Mouse (Mus musculus): ENCODE measurements around the gene E2f7.
A peak's percentile ranks its signal among the peaks of the same experiment; 100 is the strongest.

E2f7 gene

GRCm38 (mm10) chr10:110744686-110745639 lies at the start of gene E2f7:
Gene E2f7, plus strand, starts transcription at chr10:110745439.
- peak; percentile 81 for DNase-seq

- DNase-seq: no peak
Measured at GRCm38 (mm10) chr10:110701276-110701675, 44.0 kb upstream of the E2f7 start.

GRCm38 (mm10) chr10:110705672-110706071 lies 39.6 kb upstream of the E2f7 start:
- DNase-seq: peak; percentile 22

- DNase-seq: peak; percentile 83
Measured at GRCm38 (mm10) chr10:110707390-110708113, 37.7 kb upstream of the E2f7 start.

- DNase-seq: no peak
Measured at GRCm38 (mm10) chr10:110716887-110717286, 28.4 kb upstream of the E2f7 start.

- no peak for DNase-seq
Measured at GRCm38 (mm10) chr10:110726431-110726830, 18.8 kb upstream of the E2f7 start.

- DNase-seq: peak; percentile 20
Measured at GRCm38 (mm10) chr10:110727816-110728215, 17.4 kb upstream of the E2f7 start.

GRCm38 (mm10) chr10:110733343-110733742 lies 11.9 kb upstream of the E2f7 start:
- DNase-seq: peak; percentile 36

GRCm38 (mm10) chr10:110743701-110744100 lies 1.5 kb upstream of the E2f7 start:
- no peak for DNase-seq

- no peak for DNase-seq
Measured at GRCm38 (mm10) chr10:110744120-110744519, 1.1 kb upstream of the E2f7 start.

- no peak for DNase-seq
Measured at GRCm38 (mm10) chr10:110745640-110746032, 397 bp downstream of the E2f7 start.

- no peak for DNase-seq
Measured at GRCm38 (mm10) chr10:110749081-110749480, 3.8 kb downstream of the E2f7 start.

- DNase-seq: no peak
Measured at GRCm38 (mm10) chr10:110749510-110750305, 4.5 kb downstream of the E2f7 start.

- DNase-seq: no peak
Measured at GRCm38 (mm10) chr10:110752849-110753248, 7.6 kb downstream of the E2f7 start.

GRCm38 (mm10) chr10:110755556-110755955 lies 10.3 kb downstream of the E2f7 start:
- DNase-seq: no peak

GRCm38 (mm10) chr10:110756271-110756793 lies 11.1 kb downstream of the E2f7 start:
- no peak for DNase-seq

GRCm38 (mm10) chr10:110760552-110760951 lies 15.3 kb downstream of the E2f7 start:
- peak; percentile 24 for DNase-seq

GRCm38 (mm10) chr10:110762134-110762884 lies 17.1 kb downstream of the E2f7 start:
- no peak for DNase-seq

GRCm38 (mm10) chr10:110763416-110763815 lies 18.2 kb downstream of the E2f7 start:
- DNase-seq: no peak

GRCm38 (mm10) chr10:110769538-110769937 lies 24.3 kb downstream of the E2f7 start:
- no peak for DNase-seq

GRCm38 (mm10) chr10:110773201-110773600 lies 28.0 kb downstream of the E2f7 start:
- DNase-seq: no peak

GRCm38 (mm10) chr10:110773878-110774277 lies 28.6 kb downstream of the E2f7 start:
- no peak for DNase-seq
